Mouse (Mus musculus) spleen, adult 2 months (tissue): ENCODE measurements around the gene Kmt2a. TPM values are rescaled to one million over a fixed set of nuclear protein-coding genes. Genes with fewer than 3 reads are reported as not detected.

Experiments used
- DNase-seq, 2 experiments: peaks; one replicate each; pipeline versions ENCODE4 v3.0.0 to v3.0.0-alpha.2; 2012 to 2021; ENCODE audit warnings: low spot score in 2 of 2, low read depth in 1 of 2
- H3K27ac ChIP-seq: fragments of 200-500 bp; 2 replicates; pipeline ENCODE4 v1.5.1; 2012; ENCODE audit warnings: low read length, inconsistent platforms; ENCODE audit not compliant: insufficient read depth
- H3K27me3 ChIP-seq: fragments of 200-500 bp; 2 replicates; pipeline ENCODE4 v1.6.1; 2012; ENCODE audit warnings: mild to moderate bottlenecking, moderate library complexity, low read length, inconsistent platforms; ENCODE audit not compliant: control insufficient read depth, insufficient read depth
- H3K36me3 ChIP-seq: fragments of 200-500 bp; 2 replicates; pipeline ENCODE4 v1.6.1; 2012; ENCODE audit warnings: mild to moderate bottlenecking, low read length, inconsistent platforms; ENCODE audit not compliant: control insufficient read depth, insufficient read depth
- H3K4me1 ChIP-seq: fragments of 200-500 bp; 2 replicates; pipeline ENCODE4 v1.6.1; 2011; ENCODE audit warnings: inconsistent platforms; ENCODE audit not compliant: control insufficient read depth, insufficient read depth, insufficient read length
- H3K4me3 ChIP-seq: fragments of 200-500 bp; 2 replicates; pipeline ENCODE4 v1.5.1; 2011; ENCODE audit warnings: mild to moderate bottlenecking, inconsistent platforms; ENCODE audit not compliant: insufficient read depth, insufficient read length; ENCODE audit errors: extremely low read depth
- CTCF ChIP-seq: fragments of 200-500 bp; IDR thresholded peaks from 2 replicates; pipeline ENCODE4 v1.5.1; 2011; ENCODE audit warnings: mild to moderate bottlenecking, inconsistent platforms; ENCODE audit not compliant: insufficient read depth, insufficient read length, insufficient replicate concordance; ENCODE audit errors: extremely low read depth
- POLR2A ChIP-seq: fragments of 200-500 bp; IDR thresholded peaks from 2 replicates; pipeline ENCODE4 v1.6.1; 2011; ENCODE audit warnings: low read depth, low read length, inconsistent platforms
- WGBS: fragments of 180-500 bp; shearing (Covaris S2); methylation state at CpG from one replicate; pipeline ENCODE4 v1.1.7; 2018; 5-methylcytosine and 5-hydroxymethylcytosine counted together
- polyA plus RNA-seq: library from polyadenylated mRNA; depleted of rRNA; stranded (reverse); fragments of >200 nt; gene quantifications from 2 replicates; pipeline ENCODE4 v1.2.3, GENCODE M21; 2012

Gene Kmt2a
- polyA plus RNA-seq, 1 experiment, result 36.8 TPM

- no peak overlapping the region for H3K4me3 ChIP-seq
- TF ChIP-seq CTCF (no peak), POLR2A (no peak)
- peak overlapping the region; percentile 50; the same call in 1 of the 2 replicates for H3K27ac ChIP-seq
- WGBS, result 66% methylated on average over 13 of the region's 13 CpGs
- no peaks in the 10 kb centered on the region for H3K27me3 ChIP-seq
- no peak for DNase-seq
- peaks cover 4% of the 10 kb centered on the region; the same call in 1 of the 2 replicates for H3K36me3 ChIP-seq
- peaks cover 26% of the 10 kb centered on the region for H3K4me1 ChIP-seq
Measured at GRCm38 (mm10) chr9:44868336-44869094, 12.6 kb downstream of the Kmt2a start.

- no peak for TF ChIP-seq POLR2A
- no peak for TF ChIP-seq CTCF
- Histone ChIP-seq H3K4me3 (no peak overlapping the region), H3K27ac (0 out of 2 replicates have a peak overlapping the region, but pooled peaks have one; percentile 18), H3K27me3 (no peaks in the 10 kb centered on the region), H3K4me1 (peaks cover 34% of the 10 kb centered on the region), H3K36me3 (peaks cover 4% of the 10 kb centered on the region; the same call in 1 of the 2 replicates)
- DNase-seq, result no peak
- 29% methylated on average over 3 of the region's 3 CpGs for WGBS
Measured at GRCm38 (mm10) chr9:44867664-44868063, 13.4 kb downstream of the Kmt2a start.

GRCm38 (mm10) chr9:44866501-44867240 lies 14.4 kb downstream of the Kmt2a start:
- Histone ChIP-seq H3K27me3 (no peaks in the 10 kb centered on the region), H3K4me1 (peaks cover 34% of the 10 kb centered on the region), H3K27ac (peak overlapping the region; percentile 74), H3K4me3 (no peak overlapping the region), H3K36me3 (peaks cover 4% of the 10 kb centered on the region; the same call in 1 of the 2 replicates)
- WGBS, result 42% methylated on average over 9 of the region's 9 CpGs
- no peak for TF ChIP-seq CTCF
- no peak for TF ChIP-seq POLR2A
- DNase-seq, result peak; percentile 37 to 47

GRCm38 (mm10) chr9:44861121-44861520 lies 20.0 kb downstream of the Kmt2a start:
- Histone ChIP-seq H3K36me3 (peaks cover 4% of the 10 kb centered on the region; the same call in 1 of the 2 replicates), H3K4me3 (no peak overlapping the region), H3K27me3 (no peaks in the 10 kb centered on the region), H3K27ac (no peak overlapping the region), H3K4me1 (peaks cover 7% of the 10 kb centered on the region; the same call in 1 of the 2 replicates)
- no peak for TF ChIP-seq CTCF
- TF ChIP-seq POLR2A, result no peak
- DNase-seq, result no peak

GRCm38 (mm10) chr9:44858657-44859056 lies 22.4 kb downstream of the Kmt2a start:
- H3K4me1 ChIP-seq, result peaks cover 7% of the 10 kb centered on the region; the same call in 1 of the 2 replicates
- no peak overlapping the region for H3K4me3 ChIP-seq
- H3K27me3 ChIP-seq, result no peaks in the 10 kb centered on the region
- no peak overlapping the region for H3K27ac ChIP-seq
- no peak for DNase-seq
- no peak for TF ChIP-seq CTCF
- TF ChIP-seq POLR2A, result no peak
- 0 out of 2 replicates have a peak, but pooled peaks cover 2% of the 10 kb centered on the region for H3K36me3 ChIP-seq
- 90% methylated on average over 3 of the region's 3 CpGs for WGBS

- no peak overlapping the region for H3K4me3 ChIP-seq
- H3K36me3 ChIP-seq, result 0 out of 2 replicates have a peak, but pooled peaks cover 2% of the 10 kb centered on the region
- H3K27me3 ChIP-seq, result no peaks in the 10 kb centered on the region
- no peak overlapping the region for H3K27ac ChIP-seq
- TF ChIP-seq POLR2A (no peak), CTCF (no peak)
- no peaks in the 10 kb centered on the region for H3K4me1 ChIP-seq
- 92% methylated on average over 17 of the region's 17 CpGs for WGBS
- DNase-seq, result no peak
Measured at GRCm38 (mm10) chr9:44857405-44857992, 23.6 kb downstream of the Kmt2a start.

GRCm38 (mm10) chr9:44855153-44855552 lies 25.9 kb downstream of the Kmt2a start:
- Histone ChIP-seq H3K27ac (no peak overlapping the region), H3K4me3 (no peak overlapping the region), H3K27me3 (no peaks in the 10 kb centered on the region), H3K36me3 (peaks cover 4% of the 10 kb centered on the region; the same call in 1 of the 2 replicates), H3K4me1 (no peaks in the 10 kb centered on the region)
- TF ChIP-seq POLR2A (no peak), CTCF (no peak)
- DNase-seq, result no peak
- WGBS, result 85% methylated on average over 6 of the region's 6 CpGs
